Mouse (Mus musculus): ENCODE measurements around the gene Spg7.

DNA sequence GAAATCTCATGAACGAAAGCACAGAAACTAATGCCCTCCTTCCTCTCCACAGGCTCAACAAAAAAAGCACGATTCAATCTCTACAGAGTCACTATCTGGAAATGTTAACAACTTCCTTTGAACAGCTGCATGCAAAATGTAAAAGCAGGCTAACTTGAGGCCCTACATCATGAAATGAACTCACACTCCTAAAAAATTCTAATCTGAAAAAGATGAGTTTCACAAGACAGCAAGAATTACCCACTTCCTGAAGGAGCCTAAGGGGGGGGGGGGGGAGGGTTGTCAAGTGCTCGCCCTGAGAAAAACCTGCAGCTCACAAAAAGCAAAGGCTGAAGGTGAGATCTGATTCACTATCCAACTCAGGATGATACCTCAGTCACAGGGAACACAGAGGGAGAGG lies 47.7 kb upstream of the Spg7 start:
- TF ChIP-seq CTCF (IDR thresholded peaks at IDR 0.05; ENCODE audit: low read depth, low read length) (no peak), POLR2A (IDR thresholded peaks at IDR 0.05; ENCODE audit: insufficient read depth, low read length) (no peak), EP300 (IDR thresholded peaks at IDR 0.05; ENCODE audit: insufficient read depth, low read depth, low read length) (no peak)

Data from ES-Bruce4 (cell line).